Mouse (Mus musculus) embryonic fibroblast, embryonic 13.5 days (primary cell): ENCODE results near the gene Dcps. TPM values are rescaled to one million over a fixed set of nuclear protein-coding genes. Genes with fewer than 3 reads are reported as not detected.

Source experiments
- H3K27ac ChIP-seq: 2 replicates; pipeline ENCODE4 v1.5.1; 2012; ENCODE audit warnings: low read length, control low read depth, inconsistent platforms; ENCODE audit not compliant: insufficient read depth
- H3K4me1 ChIP-seq: 2 replicates; pipeline ENCODE4 v1.6.1; 2011; ENCODE audit warnings: low read length; ENCODE audit not compliant: control insufficient read depth, insufficient read depth
- H3K4me3 ChIP-seq: 2 replicates; pipeline ENCODE4 v1.5.1; 2011; ENCODE audit warnings: mild to moderate bottlenecking, control low read depth, low read length; ENCODE audit not compliant: insufficient read depth
- CTCF ChIP-seq: IDR thresholded peaks from 2 replicates; pipeline ENCODE4 v1.5.1; 2011; ENCODE audit warnings: mild to moderate bottlenecking, control low read depth, low read length, moderate library complexity, borderline replicate concordance; ENCODE audit not compliant: insufficient read depth
- POLR2A ChIP-seq: IDR thresholded peaks from 2 replicates; pipeline ENCODE4 v1.6.1; 2011; ENCODE audit warnings: low read depth, mild to moderate bottlenecking, control low read depth, low read length, moderate library complexity
- polyA plus RNA-seq: library from polyadenylated mRNA; stranded (reverse); fragments of >200 nt; gene quantifications from 2 replicates; pipeline ENCODE4 v1.2.4, GENCODE M21; 2011; ENCODE audit warnings: low read depth; ENCODE audit not compliant: missing spikeins, insufficient read length

Gene Dcps
- polyA plus RNA-seq, 1 experiment, result 21.7 TPM

- TF ChIP-seq POLR2A (no peak), CTCF (no peak)
- H3K4me3 ChIP-seq, result no peak overlapping the region
- H3K4me1 ChIP-seq, result no peaks in the 10 kb centered on the region
- no peak overlapping the region for H3K27ac ChIP-seq
Observed at GRCm38 (mm10) chr9:35182832-35183231, 7.0 kb upstream of the Dcps start.

- TF ChIP-seq POLR2A, result no peak
- TF ChIP-seq CTCF, result no peak
- Histone ChIP-seq H3K4me3 (peak overlapping the region; percentile 75), H3K4me1 (peaks cover 6% of the 10 kb centered on the region; the same call in 1 of the 2 replicates), H3K27ac (no peak overlapping the region)
Observed at GRCm38 (mm10) chr9:35176124-35176659, 331 bp upstream of the Dcps start.

- TF ChIP-seq CTCF (no peak), POLR2A (no peak)
- H3K4me1 ChIP-seq, result peaks cover 6% of the 10 kb centered on the region; the same call in 1 of the 2 replicates
- no peak overlapping the region for H3K4me3 ChIP-seq
- H3K27ac ChIP-seq, result no peak overlapping the region
Observed at GRCm38 (mm10) chr9:35173331-35173730, 2.5 kb downstream of the Dcps start.

- TF ChIP-seq POLR2A (no peak), CTCF (no peak)
- Histone ChIP-seq H3K27ac (no peak overlapping the region), H3K4me3 (no peak overlapping the region), H3K4me1 (peaks cover 6% of the 10 kb centered on the region; the same call in 1 of the 2 replicates)
Observed at GRCm38 (mm10) chr9:35170071-35170470, 5.8 kb downstream of the Dcps start.

- Histone ChIP-seq H3K27ac (no peak overlapping the region), H3K4me3 (no peak overlapping the region), H3K4me1 (no peaks in the 10 kb centered on the region)
- TF ChIP-seq CTCF (no peak), POLR2A (no peak)
Observed at GRCm38 (mm10) chr9:35166798-35167635, 8.8 kb downstream of the Dcps start.

- Histone ChIP-seq H3K4me3 (no peak overlapping the region), H3K27ac (no peak overlapping the region), H3K4me1 (no peaks in the 10 kb centered on the region)
- no peak for TF ChIP-seq CTCF
- TF ChIP-seq POLR2A, result no peak
Observed at GRCm38 (mm10) chr9:35166144-35166797, 9.6 kb downstream of the Dcps start.

- Histone ChIP-seq H3K4me3 (no peak overlapping the region), H3K27ac (no peak overlapping the region), H3K4me1 (no peaks in the 10 kb centered on the region)
- TF ChIP-seq CTCF (no peak), POLR2A (no peak)
Observed at GRCm38 (mm10) chr9:35164142-35164874, 11.6 kb downstream of the Dcps start.

GRCm38 (mm10) chr9:35163011-35163690 lies 12.7 kb downstream of the Dcps start:
- TF ChIP-seq CTCF, result no peak
- TF ChIP-seq POLR2A, result no peak
- H3K27ac ChIP-seq, result no peak overlapping the region
- no peak overlapping the region for H3K4me3 ChIP-seq
- no peaks in the 10 kb centered on the region for H3K4me1 ChIP-seq

- no peak for TF ChIP-seq CTCF
- TF ChIP-seq POLR2A, result no peak
- Histone ChIP-seq H3K27ac (no peak overlapping the region), H3K4me1 (no peaks in the 10 kb centered on the region), H3K4me3 (no peak overlapping the region)
Observed at GRCm38 (mm10) chr9:35161721-35162120, 14.1 kb downstream of the Dcps start.
